Mouse (Mus musculus) spleen, postnatal 4 days (tissue): Measurements from ENCODE around the gene Plod2.

Source experiments
- DNase-seq, 2 experiments: peaks; one replicate each; pipeline ENCODE4 v3.0.0; 2022; ENCODE audit warnings: low spot score in 2 of 2

The Plod2 gene

GRCm38 (mm10) chr9:92541977-92542561 is at the start of gene Plod2:
Gene Plod2, plus strand, starts transcription at chr9:92542223.
- DNase-seq: peak; percentile 26 to 67

- DNase-seq: peak; percentile 66 to 88
Measured at GRCm38 (mm10) chr9:92499710-92500410, 42.2 kb upstream of the Plod2 start.

DNA sequence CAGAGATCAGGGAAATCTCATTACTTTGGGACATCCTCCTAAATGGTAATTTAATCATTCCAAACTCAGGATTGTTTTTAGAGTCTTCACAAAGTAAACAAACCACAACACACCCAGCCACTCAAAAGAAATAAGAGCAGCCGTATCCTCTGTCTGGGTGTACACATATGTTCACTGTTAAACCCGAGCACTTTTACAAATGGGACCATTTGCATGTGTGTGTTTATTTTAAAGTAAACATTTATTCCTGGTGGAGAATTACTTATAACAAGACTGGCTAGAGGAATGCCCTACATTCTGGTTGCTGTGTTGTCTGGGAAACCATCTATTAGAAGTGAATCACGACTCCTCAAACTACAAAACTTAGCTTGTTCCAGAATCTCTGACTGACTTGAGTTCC is 37.8 kb upstream of the Plod2 start:
- no peak for DNase-seq

GRCm38 (mm10) chr9:92504889-92505288 is 37.1 kb upstream of the Plod2 start:
- no peak for DNase-seq

DNA sequence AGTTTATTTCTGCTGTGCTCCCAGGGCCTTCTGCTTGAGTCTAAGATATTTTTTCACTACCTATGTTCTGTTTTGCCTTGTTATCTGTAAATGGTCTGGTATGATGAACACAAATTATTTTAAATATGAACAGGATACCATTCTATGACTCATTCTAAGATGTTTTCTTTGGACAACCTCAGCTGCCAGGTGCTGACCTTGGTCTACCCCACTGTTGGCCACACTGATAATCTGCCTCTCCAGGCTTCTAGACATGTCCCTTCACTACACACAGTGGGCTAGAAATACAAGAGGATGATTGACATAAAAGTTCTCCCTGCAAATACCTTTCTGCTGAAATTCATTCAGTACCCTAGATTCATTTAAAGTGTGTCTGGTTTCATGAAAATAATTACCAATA is 30.3 kb upstream of the Plod2 start:
- no peak for DNase-seq

DNA sequence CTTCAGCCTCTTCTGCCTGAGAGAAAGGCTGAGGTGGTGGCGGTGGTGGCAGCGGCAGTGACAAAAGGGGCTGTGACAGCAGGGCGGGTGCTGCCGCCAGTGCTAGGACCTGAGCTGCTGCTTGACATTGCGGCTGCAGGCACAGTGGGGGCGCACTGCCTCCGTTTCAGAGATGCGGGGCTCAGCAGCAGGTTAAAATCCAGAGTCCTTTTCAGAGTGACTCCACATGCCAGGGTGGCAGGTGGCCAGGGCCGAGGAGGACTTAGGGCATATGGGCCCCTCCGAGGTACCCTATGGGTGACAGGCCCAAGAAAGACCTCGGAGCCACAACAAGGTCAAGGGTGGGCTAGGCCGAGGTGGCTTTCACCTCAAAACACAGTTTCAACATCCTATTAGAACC is 25.0 kb upstream of the Plod2 start:
- DNase-seq: no peak

DNA sequence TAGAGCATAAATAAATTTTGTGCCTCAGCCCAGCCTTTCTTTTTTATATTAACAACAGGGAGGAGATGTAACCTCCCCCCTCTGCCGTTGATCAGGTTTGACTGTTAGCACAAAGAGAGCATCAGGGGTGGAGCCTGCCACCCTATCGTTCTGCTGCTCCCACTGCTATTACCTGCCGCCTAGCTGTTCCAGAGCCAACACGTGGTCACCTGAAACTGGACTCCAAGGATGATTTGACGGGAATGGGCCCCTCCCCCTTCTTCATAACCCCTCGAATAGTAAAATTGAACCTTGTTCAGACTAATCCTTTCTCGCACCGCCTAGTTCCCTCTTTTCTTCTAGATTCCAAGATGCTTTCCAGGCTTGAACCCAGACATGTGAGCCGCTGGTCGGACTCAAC is 21.3 kb upstream of the Plod2 start:
- no peak for DNase-seq

DNA sequence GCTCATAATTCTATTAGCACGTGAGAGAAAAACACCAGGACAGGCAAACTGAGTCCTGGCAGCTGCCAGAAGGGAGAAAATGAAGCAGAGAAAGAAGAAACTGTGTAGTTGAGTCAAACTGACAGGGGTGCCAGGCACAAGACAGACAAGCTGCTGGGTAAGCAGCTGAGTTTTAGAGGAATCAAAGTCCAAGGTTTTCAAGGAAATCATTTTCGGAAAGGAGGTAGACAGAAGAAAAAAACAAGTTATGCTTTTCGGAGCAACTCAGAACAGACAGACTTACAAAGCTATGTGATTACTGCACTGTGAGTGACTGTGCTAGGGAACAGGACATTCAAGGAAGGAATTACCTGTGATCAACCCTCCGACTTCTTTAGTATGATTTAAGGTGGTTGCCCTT is 17.5 kb upstream of the Plod2 start:
- DNase-seq: no peak

DNA sequence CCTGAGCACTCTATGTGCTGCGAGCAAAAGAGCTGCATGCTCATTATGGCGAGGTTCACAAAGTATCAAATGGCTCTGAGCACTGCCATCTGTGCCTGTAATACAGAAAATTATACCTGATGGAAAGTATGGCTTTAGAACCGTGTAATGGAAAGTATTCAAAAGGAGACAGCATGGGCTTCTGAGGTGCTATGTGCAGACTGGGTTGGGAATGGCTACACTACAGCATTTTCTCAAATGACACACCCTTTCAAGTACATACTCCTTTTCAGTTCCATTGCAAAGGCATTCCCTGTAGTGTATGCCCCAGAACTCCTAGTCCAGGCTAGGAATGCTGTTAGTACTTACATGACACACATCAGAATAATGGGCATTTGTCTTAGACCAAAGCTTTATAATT is 12.0 kb upstream of the Plod2 start:
- no peak for DNase-seq

- DNase-seq: no peak
Measured at GRCm38 (mm10) chr9:92537735-92538134, 4.3 kb upstream of the Plod2 start.

DNA sequence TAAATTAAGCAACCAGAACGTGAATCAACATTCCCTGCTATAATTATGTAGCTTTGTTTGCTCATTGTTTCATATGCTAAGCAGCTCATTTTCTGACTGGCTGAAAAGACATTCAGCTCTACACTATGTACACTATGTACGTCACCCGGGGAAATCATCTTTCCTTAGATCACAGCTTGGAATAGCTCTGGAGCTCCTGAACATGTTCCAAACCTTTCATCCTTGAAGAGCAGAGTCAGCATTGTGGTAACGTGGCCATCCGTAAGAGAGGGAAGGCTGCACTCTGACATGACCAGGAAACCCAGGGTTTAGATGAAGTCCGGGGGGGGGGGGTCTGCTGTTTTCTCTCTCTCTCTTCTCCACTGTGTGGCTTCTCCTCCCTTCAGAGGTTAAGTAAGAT is 3.8 kb upstream of the Plod2 start:
- DNase-seq: no peak

DNA sequence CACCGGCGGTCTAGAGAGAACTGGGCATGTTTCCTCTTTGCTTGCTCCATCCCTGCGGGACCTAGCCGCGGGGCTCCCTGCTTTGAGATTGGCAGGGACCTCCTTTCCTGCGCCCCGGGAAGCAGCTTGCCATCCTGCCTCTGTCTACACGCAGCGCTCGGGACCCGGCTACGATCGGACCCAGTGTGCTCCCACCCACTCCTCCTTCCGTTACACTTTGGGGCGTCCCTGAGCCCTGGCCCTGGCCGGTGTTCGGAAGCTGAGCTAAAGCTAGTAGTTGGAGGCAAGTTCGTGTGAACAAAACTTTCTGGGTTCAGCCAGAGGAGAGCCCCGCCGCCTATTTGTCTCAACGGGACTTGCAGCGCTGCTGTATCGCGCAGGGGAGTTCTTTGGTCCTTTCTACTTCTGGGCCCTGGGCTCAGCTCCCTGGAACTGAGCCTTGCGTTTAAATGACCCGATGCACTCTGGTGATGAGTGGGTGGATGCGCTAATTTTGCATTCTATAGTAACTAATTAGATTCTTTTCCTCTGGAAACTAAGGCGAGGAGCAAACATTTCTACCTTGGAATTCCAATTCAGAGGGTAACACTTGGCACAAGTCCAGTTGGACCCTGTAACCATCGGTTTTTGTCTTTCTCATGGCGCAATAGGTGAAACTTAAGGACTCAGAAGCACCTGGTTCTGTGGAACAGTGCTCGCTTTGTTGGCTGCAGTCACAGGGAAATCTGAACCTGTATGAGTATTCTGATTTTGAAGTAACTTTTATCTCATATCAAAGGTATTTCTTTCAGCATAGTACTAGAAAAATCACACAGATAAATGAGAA is 781 bp downstream of the Plod2 start:
- DNase-seq: peak in 1 of 2 experiments; percentile 65

DNA sequence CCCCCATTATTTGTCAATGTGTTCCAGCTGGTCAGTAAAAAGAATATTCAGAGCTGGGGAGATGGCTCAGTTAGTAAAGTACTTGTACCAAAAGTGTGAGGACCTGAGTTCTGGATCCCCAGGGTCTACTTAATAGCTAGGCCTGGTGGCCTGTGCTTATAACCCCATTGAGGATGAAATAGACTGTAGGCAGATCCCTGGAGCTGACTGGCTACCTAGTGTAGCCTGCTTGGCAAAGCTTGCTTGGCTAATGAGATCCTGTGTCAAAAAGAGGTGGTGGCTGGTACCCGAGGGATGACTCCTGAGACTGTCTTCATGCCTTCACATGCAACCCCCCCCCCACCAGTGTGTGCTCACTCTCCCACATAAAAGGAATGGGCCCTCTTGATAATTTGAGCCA is 2.1 kb downstream of the Plod2 start:
- no peak for DNase-seq

DNA sequence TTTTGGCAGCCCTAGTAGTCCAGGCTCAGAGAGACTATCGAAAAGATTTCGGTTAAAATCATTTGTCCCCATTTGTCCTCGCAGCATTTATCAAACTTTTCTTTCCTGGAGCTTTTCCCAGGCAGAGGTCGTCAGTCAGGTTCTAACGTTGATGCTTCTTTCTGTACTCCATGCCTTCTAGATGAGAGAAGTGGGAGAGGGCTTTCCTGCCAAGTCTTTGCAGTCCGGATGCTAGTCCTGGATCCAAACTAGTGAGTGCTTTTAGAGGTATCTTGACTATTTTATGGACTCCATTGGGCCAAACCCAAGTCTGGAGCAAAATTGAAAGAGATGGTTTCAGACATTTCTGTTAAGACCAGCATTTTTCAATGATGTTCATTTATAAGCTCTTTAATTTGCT is 3.0 kb downstream of the Plod2 start:
- DNase-seq: no peak

DNA sequence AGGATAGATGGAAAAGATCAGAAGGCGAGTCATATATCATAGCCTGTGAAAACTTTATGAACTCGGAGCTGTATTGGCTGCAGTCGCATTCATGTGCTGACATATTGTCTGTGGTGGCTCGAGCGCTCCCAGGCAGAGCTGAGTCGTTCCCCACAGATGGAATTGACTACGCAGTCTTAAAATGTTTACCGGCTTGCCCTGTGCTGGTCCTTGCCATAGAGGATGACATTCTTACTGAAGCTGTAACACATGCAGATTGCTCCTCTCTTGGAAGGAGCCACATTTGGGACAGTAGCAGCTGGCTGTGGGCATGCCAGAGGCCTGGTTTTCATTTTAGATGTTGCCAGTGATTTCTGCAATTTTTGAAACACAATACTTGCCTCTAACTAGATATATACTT is 4.4 kb downstream of the Plod2 start:
- no peak for DNase-seq

GRCm38 (mm10) chr9:92547106-92547505 is 5.1 kb downstream of the Plod2 start:
- DNase-seq: no peak

- no peak for DNase-seq
Measured at GRCm38 (mm10) chr9:92547821-92548220, 5.8 kb downstream of the Plod2 start.

DNA sequence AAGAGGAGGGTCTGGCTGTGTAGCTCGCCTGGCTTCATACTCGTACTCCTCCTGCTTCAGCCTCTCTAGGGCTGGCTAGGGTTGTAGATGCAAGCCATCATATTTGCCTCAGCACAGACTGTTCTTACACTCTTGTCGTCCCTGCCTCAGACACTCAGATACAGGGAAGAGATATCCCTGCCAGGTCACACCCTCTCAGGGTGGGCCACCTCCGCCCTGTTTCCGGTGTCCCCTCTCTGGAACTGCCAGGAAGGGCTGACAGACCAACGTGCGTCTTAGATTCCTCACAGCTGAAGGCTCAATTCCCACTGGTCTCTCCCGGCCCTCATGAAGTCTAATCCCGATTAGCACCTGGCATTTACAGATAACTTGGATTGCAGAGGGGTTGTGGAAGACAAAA is 6.6 kb downstream of the Plod2 start:
- DNase-seq: no peak

GRCm38 (mm10) chr9:92549811-92550490 is 7.9 kb downstream of the Plod2 start:
- no peak for DNase-seq

GRCm38 (mm10) chr9:92550981-92551380 is 9.0 kb downstream of the Plod2 start:
- DNase-seq: no peak

DNA sequence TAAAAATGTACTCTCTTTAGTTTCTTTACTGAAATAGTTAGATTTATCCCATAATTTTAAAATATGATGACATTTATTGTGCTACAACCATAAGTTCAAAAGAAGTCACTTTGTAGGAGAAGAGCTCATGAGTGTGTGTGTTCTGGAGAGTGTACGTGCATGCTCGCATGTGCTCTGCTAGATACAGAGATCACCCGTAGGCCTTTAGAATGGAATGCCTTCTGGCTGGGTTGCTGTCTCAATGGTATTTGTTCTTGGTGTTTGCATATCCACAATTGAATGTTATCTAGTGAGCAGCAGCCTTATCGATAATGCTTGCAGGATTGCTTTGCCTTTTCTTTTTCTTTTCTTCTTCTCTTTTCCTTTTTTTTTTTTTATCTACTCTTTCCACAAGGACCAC is 9.6 kb downstream of the Plod2 start:
- DNase-seq: no peak

DNA sequence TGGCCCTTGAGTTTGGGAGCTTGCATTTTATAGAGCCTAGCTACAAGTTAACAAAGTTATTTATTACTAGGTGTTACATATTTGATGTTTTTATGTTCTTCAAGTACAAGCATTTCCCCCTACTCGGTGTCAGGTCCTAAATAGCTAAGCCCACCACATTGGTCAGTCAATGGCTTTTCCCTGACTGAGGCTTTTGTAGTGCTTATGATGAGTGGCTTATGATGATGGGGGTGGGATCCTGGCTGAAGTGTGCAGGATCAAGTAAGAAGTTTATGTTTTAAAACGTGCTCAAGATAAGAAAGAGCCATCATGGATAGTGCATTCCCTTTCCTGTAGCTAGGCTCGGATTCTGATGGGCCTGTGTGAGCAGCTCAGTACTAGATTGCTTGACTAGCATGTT is 10.7 kb downstream of the Plod2 start:
- no peak for DNase-seq
